12 mouse cellular contexts compared by ENCODE assay signal in the genomic region with DNA sequence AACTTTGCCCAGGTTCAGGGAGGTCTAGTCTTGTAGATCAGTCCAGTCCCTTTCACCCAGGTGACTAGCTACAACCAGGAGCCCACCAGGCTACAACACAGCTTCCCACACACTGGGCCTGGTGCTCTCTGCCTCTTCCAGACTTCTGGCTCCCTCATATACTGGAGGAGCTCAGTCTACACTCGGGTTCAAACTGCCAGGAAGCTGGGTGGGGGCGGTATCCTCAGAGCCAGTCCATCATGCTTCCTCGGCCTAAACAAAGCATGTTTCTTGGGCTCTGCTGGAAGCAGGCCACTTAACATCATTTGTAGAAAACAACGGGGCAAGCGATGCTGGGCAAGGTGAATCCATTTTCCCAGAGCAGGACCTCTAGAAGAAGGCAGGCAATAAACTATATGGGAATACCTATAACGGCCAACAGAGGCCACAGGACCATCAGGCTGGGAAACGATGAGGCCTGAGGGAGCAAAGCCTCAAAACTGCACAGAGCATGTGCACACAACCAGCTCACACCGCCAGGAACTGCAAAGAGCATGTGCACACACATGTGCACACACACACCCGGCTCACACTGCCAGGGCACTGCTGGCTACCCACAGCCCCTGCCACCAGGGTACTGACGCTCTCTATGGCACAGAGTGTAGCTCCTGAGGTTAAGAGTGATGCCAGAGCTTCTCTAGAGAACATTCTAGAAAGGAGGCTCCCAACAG.
DNase-seq lines count a peak whose midpoint lies in the region; ATAC-seq lines count a peak whose summit lies in the region.
"Had no signal": no experiment of that assay in that cellular context is flagged by ENCODE, and none has a peak within 500 bp of the region (broad histone marks: within the 10 kb centered on the region; RNA-seq: fewer than 3 reads in every experiment).

No protein-coding gene starts in this region.

- H3K27me3 ChIP-seq in kidney, embryonic 15.5 days: no peaks in the 10 kb centered on the region
- no peaks in the 10 kb centered on the region for H3K27me3 ChIP-seq in forebrain, embryonic 12.5 days
- H3K27me3 ChIP-seq in hindbrain, embryonic 16.5 days (replicated peaks; ENCODE audit: control insufficient read depth, insufficient read depth, low read length): no peaks in the 10 kb centered on the region

- H3K36me3 ChIP-seq in kidney, embryonic 15.5 days: no peaks in the 10 kb centered on the region
- no peaks in the 10 kb centered on the region for H3K36me3 ChIP-seq in forebrain, embryonic 12.5 days (replicated peaks)
- no peaks in the 10 kb centered on the region for H3K36me3 ChIP-seq in hindbrain, embryonic 16.5 days (ENCODE audit: control insufficient read depth, insufficient read depth, low read length)

- H3K27ac ChIP-seq in kidney, embryonic 15.5 days: no peak overlapping the region
- peak overlapping the region; percentile 43 for H3K27ac ChIP-seq in forebrain, embryonic 12.5 days
- no peak overlapping the region for H3K27ac ChIP-seq in hindbrain, embryonic 16.5 days (ENCODE audit: low read depth, low read length)

- peak; percentile 19; the same call in 1 of the 2 replicates for ATAC-seq in kidney, embryonic 15.5 days (replicated peaks; ENCODE audit: low FRiP score)
- 0 out of 2 replicates have a peak, but pooled peaks have one; percentile 11 for ATAC-seq in forebrain, embryonic 12.5 days (ENCODE audit: low FRiP score)
- ATAC-seq in hindbrain, embryonic 16.5 days: 0 out of 2 replicates have a peak, but pooled peaks have one; percentile 31
- ATAC-seq in cerebellum, adult (ENCODE audit: insufficient number of reproducible peaks, low FRiP score, low TSS enrichment): no peak

- no peak overlapping the region for H3K4me3 ChIP-seq in kidney, embryonic 15.5 days (replicated peaks)
- H3K4me3 ChIP-seq in forebrain, embryonic 12.5 days (replicated peaks): no peak overlapping the region
- no peak overlapping the region for H3K4me3 ChIP-seq in hindbrain, embryonic 16.5 days (ENCODE audit: low read length)

- no peak overlapping the region for H3K9ac ChIP-seq in kidney, embryonic 15.5 days
- no peak overlapping the region for H3K9ac ChIP-seq in forebrain, embryonic 12.5 days
- H3K9ac ChIP-seq in hindbrain, embryonic 16.5 days (ENCODE audit: low read depth, low read length): no peak overlapping the region

- WGBS in kidney, embryonic 15.5 days: 56% methylated on average over 10 of the region's 10 CpGs
- 78% methylated on average over 10 of the region's 10 CpGs for WGBS in forebrain, embryonic 12.5 days
- WGBS in hindbrain, embryonic 16.5 days: 68% methylated on average over 10 of the region's 10 CpGs

- H3K9me3 ChIP-seq in kidney, embryonic 15.5 days (replicated peaks): no peaks in the 10 kb centered on the region
- no peaks in the 10 kb centered on the region for H3K9me3 ChIP-seq in forebrain, embryonic 12.5 days
- H3K9me3 ChIP-seq in hindbrain, embryonic 16.5 days (ENCODE audit: control insufficient read depth, low read length): no peaks in the 10 kb centered on the region

- DNase-seq in kidney, postnatal 14 days: no peak
- DNase-seq in lung, postnatal 36 days: peak; percentile 56
- DNase-seq in layer of hippocampus, adult 18-20 months (ENCODE audit: low spot score in 2 of 2): no peak
- DNase-seq: adrenal gland, postnatal 10 days; cerebellum, adult 9-10 months; heart, postnatal 36 days; spleen, adult 18-20 months; thymus, postnatal 14 days had no signal

- H3K4me1 ChIP-seq in kidney, embryonic 15.5 days: peaks cover 74% of the 10 kb centered on the region
- H3K4me1 ChIP-seq in forebrain, embryonic 12.5 days: peaks cover 63% of the 10 kb centered on the region
- peaks cover 15% of the 10 kb centered on the region for H3K4me1 ChIP-seq in hindbrain, embryonic 16.5 days (ENCODE audit: control insufficient read depth, insufficient read depth, low read depth, low read length)

- no peak overlapping the region for H3K4me2 ChIP-seq in kidney, embryonic 15.5 days
- H3K4me2 ChIP-seq in forebrain, embryonic 12.5 days: no peak overlapping the region
- H3K4me2 ChIP-seq in hindbrain, embryonic 16.5 days (ENCODE audit: low read length): no peak overlapping the region
